Mouse (Mus musculus): ENCODE data around the gene Slc36a2.

DNA sequence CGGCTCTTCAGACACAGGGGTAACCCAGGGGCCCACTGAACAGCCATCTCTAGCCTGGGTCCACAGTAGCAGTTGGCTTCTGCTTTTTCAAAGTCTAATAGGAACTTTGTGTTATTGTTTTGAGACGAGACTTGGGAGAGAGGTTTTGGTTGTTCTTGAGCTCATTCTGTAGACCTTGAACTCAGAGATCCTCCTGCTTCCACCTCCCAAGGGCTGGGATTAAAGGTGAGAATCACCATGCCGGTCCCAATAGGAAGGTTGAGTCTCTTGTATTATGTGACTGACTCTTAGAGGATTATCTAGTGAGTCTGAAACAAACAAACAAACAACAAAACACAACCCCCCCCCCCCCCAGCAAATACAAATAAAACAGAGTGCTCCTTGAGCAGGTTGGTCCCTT, 33.6 kb upstream of the Slc36a2 start:
- TF ChIP-seq CTCF (IDR thresholded peaks at IDR 0.05; ENCODE audit: low read depth, low read length) (no peak), POLR2A (IDR thresholded peaks at IDR 0.05; ENCODE audit: extremely low read depth, insufficient read depth, low read length) (no peak)
